Mouse (Mus musculus): ENCODE measurements around the gene Ntrk3.

DNA sequence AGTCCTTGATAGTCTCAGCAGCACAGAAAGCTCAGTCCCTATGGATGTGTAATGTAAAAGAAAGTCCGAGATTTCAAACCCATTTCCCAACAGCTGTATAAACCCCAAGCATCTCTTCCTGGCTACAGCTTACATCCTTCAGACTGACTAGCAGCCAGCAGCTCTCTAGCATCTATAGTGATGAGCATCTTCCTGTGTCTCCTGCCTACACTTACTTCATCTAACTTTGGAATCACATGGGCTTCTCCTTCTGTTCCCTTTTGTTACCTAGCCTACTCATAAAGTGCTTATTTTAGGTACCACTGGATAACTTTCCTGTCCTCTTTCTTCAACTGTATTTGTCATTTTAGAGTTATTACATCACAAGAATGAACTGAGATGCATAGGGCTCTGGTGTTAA, 432.0 kb downstream of the Ntrk3 start:
- TF ChIP-seq CTCF (IDR thresholded peaks at IDR 0.05; ENCODE audit: control insufficient read depth, insufficient read depth, insufficient replicate concordance, low read depth, low read length) (no peak), POLR2A (IDR thresholded peaks at IDR 0.05; ENCODE audit: control insufficient read depth, low read depth, low read length) (no peak)

All from testis, adult 2 months (tissue).